Mouse (Mus musculus) bone marrow, adult 2 months (tissue): Measurements from ENCODE around the gene Aatk. TPM values are rescaled to one million over a fixed set of nuclear protein-coding genes. Genes with fewer than 3 reads are reported as not detected.

Source experiments
- H3K27ac ChIP-seq: fragments of 200-500 bp; 2 replicates; pipeline ENCODE4 v1.5.1; 2012; ENCODE audit warnings: low read depth, mild to moderate bottlenecking, control low read depth, inconsistent platforms, low read length; ENCODE audit not compliant: control insufficient read depth, poor library complexity, insufficient read depth
- H3K4me1 ChIP-seq: fragments of 200-500 bp; 2 replicates; pipeline ENCODE4 v1.6.1; 2011; ENCODE audit warnings: low read length; ENCODE audit not compliant: control insufficient read depth, insufficient read depth
- H3K4me3 ChIP-seq: fragments of 200-500 bp; replicated peaks from 2 replicates; pipeline ENCODE3; 2011; ENCODE audit warnings: mild to moderate bottlenecking, low read depth, low read length, control low read depth; ENCODE audit not compliant: control insufficient read depth
- CTCF ChIP-seq: fragments of 200-500 bp; IDR thresholded peaks from 2 replicates; pipeline ENCODE4 v1.5.1; 2011; ENCODE audit warnings: low read length, control low read depth; ENCODE audit not compliant: control insufficient read depth, insufficient read depth
- POLR2A ChIP-seq: fragments of 200-500 bp; IDR thresholded peaks from 2 replicates; pipeline ENCODE4 v1.6.1; 2011; ENCODE audit warnings: low read depth, mild to moderate bottlenecking, control low read depth, low read length, borderline replicate concordance; ENCODE audit not compliant: control insufficient read depth
- WGBS: fragments of 180-500 bp; shearing (Covaris S2); methylation state at CpG from one replicate; pipeline ENCODE4 v1.1.7; 2018; 5-methylcytosine and 5-hydroxymethylcytosine counted together
- polyA plus RNA-seq: library from polyadenylated mRNA; stranded (reverse); fragments of >200 nt; gene quantifications from 2 replicates; pipeline ENCODE4 v1.2.4, GENCODE M21; 2011; ENCODE audit warnings: low replicate concordance; ENCODE audit not compliant: missing spikeins, insufficient read depth, insufficient read length

The Aatk gene
- polyA plus RNA-seq, 1 experiment: 15.7 TPM

GRCm38 (mm10) chr11:120048252-120048556 is 1.2 kb upstream of the Aatk start:
- TF ChIP-seq CTCF: no peak
- no peak for TF ChIP-seq POLR2A
- no peak overlapping the region for H3K4me3 ChIP-seq
- WGBS: 3% methylated on average over 23 of the region's 23 CpGs
- no peak overlapping the region for H3K27ac ChIP-seq
- H3K4me1 ChIP-seq: no peaks in the 10 kb centered on the region; the same call in 1 of the 2 replicates

GRCm38 (mm10) chr11:120047531-120048251 is 724 bp upstream of the Aatk start:
- no peak overlapping the region for H3K27ac ChIP-seq
- TF ChIP-seq CTCF (no peak), POLR2A (no peak)
- WGBS: 20% methylated on average over 23 of the region's 23 CpGs
- H3K4me1 ChIP-seq: no peaks in the 10 kb centered on the region; the same call in 1 of the 2 replicates
- no peak overlapping the region for H3K4me3 ChIP-seq

GRCm38 (mm10) chr11:120045839-120046552 is 971 bp downstream of the Aatk start:
- Histone ChIP-seq H3K4me3 (no peak overlapping the region), H3K27ac (no peak overlapping the region), H3K4me1 (no peaks in the 10 kb centered on the region; the same call in 1 of the 2 replicates)
- TF ChIP-seq POLR2A (no peak), CTCF (no peak)
- 77% methylated on average over 11 of the region's 11 CpGs for WGBS

GRCm38 (mm10) chr11:120045341-120045740 is 1.6 kb downstream of the Aatk start:
- no peak overlapping the region for H3K4me3 ChIP-seq
- 80% methylated on average over 4 of the region's 4 CpGs for WGBS
- no peak for TF ChIP-seq POLR2A
- TF ChIP-seq CTCF: no peak
- no peak overlapping the region for H3K27ac ChIP-seq
- H3K4me1 ChIP-seq: no peaks in the 10 kb centered on the region; the same call in 1 of the 2 replicates

GRCm38 (mm10) chr11:120042141-120042838 is 4.7 kb downstream of the Aatk start:
- TF ChIP-seq POLR2A (no peak), CTCF (no peak)
- peak overlapping the region; percentile 84 for H3K27ac ChIP-seq
- H3K4me1 ChIP-seq: peaks cover 2% of the 10 kb centered on the region; the same call in 1 of the 2 replicates
- H3K4me3 ChIP-seq: no peak overlapping the region
- 23% methylated on average over 7 of the region's 7 CpGs for WGBS

GRCm38 (mm10) chr11:120041191-120042123 is 5.5 kb downstream of the Aatk start:
- Histone ChIP-seq H3K4me3 (peak overlapping the region; percentile 75), H3K27ac (peak overlapping the region; percentile 84), H3K4me1 (peaks cover 2% of the 10 kb centered on the region; the same call in 1 of the 2 replicates)
- 29% methylated on average over 13 of the region's 13 CpGs for WGBS
- TF ChIP-seq POLR2A (peak; percentile 70; the same call in 1 of the 2 replicates), CTCF (no peak)

DNA sequence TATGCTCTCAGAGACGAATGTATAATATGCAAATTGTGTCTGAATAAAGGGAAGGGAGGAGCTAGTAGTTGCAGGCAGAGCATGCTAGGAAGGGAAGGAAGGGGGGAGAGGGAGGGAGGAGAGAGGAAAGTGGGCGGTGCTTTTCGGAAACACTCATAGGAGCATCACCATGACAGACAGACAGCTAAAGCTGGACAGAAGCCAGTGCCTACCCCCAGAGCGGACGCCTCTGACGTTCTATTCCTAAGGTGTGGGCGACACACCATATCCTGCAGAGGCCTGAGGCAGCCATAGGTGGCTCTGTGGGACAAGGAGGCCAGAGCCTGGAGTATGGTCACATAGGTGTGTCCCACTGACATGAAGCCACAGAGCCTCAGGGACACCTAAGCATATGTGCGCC is 6.5 kb downstream of the Aatk start:
- Histone ChIP-seq H3K4me1 (peaks cover 5% of the 10 kb centered on the region; the same call in 1 of the 2 replicates), H3K4me3 (peak overlapping the region; percentile 75), H3K27ac (peak overlapping the region; percentile 84)
- WGBS: 12% methylated on average over 8 of the region's 8 CpGs
- TF ChIP-seq CTCF: no peak
- TF ChIP-seq POLR2A: no peak

GRCm38 (mm10) chr11:120039581-120039980 is 7.4 kb downstream of the Aatk start:
- Histone ChIP-seq H3K27ac (peak overlapping the region; percentile 60), H3K4me1 (peaks cover 7% of the 10 kb centered on the region; the same call in 1 of the 2 replicates), H3K4me3 (peak overlapping the region; percentile 43)
- TF ChIP-seq POLR2A (no peak), CTCF (no peak)
- 23% methylated on average over 4 of the region's 4 CpGs for WGBS
